Mouse (Mus musculus): ENCODE results near the gene Eml1. TPM values are rescaled to one million over a fixed set of nuclear protein-coding genes. Genes with fewer than 3 reads are reported as not detected.

The Eml1 gene
- total RNA-seq (2022), result 10 to 100 TPM; 43.0 to 51.1 (median 47.0) TPM

GRCm38 (mm10) chr12:108370596-108371428 is at the start of gene Eml1:
Gene Eml1, plus strand, starts transcription at chr12:108370957.
- DNase-seq (ENCODE audit: low spot score in 2 of 2), result no peak

GRCm38 (mm10) chr12:108326401-108326800 is 44.4 kb upstream of the Eml1 start:
- peak; percentile 34 to 52 for DNase-seq (ENCODE audit: low spot score in 2 of 2)

- DNase-seq (ENCODE audit: low spot score in 2 of 2), result peak; percentile 79 to 89
Measured at GRCm38 (mm10) chr12:108327889-108328491, 42.8 kb upstream of the Eml1 start.

GRCm38 (mm10) chr12:108333056-108333455 is 37.7 kb upstream of the Eml1 start:
- DNase-seq (ENCODE audit: low spot score in 2 of 2), result peak; percentile 83 to 85

- DNase-seq (ENCODE audit: low spot score in 2 of 2), result no peak
Measured at GRCm38 (mm10) chr12:108333481-108333882, 37.3 kb upstream of the Eml1 start.

GRCm38 (mm10) chr12:108333895-108334445 is 36.8 kb upstream of the Eml1 start, which contains the start of gene Cyp46a1:
Gene Cyp46a1, plus strand, starts transcription at chr12:108334381.
- DNase-seq (ENCODE audit: low spot score in 2 of 2), result peak; percentile 100

- peak in 1 of 2 experiments; percentile 40 for DNase-seq (ENCODE audit: low spot score in 2 of 2)
Measured at GRCm38 (mm10) chr12:108334529-108334928, 36.2 kb upstream of the Eml1 start.

GRCm38 (mm10) chr12:108338572-108339190 is 32.1 kb upstream of the Eml1 start:
- no peak for DNase-seq (ENCODE audit: low spot score in 2 of 2)

GRCm38 (mm10) chr12:108348151-108348550 is 22.6 kb upstream of the Eml1 start:
- DNase-seq (ENCODE audit: low spot score in 2 of 2), result no peak

GRCm38 (mm10) chr12:108349026-108349425 is 21.7 kb upstream of the Eml1 start:
- peak; percentile 36 to 57 for DNase-seq (ENCODE audit: low spot score in 2 of 2)

GRCm38 (mm10) chr12:108350931-108351330 is 19.8 kb upstream of the Eml1 start:
- no peak for DNase-seq (ENCODE audit: low spot score in 2 of 2)

GRCm38 (mm10) chr12:108352371-108353136 is 18.2 kb upstream of the Eml1 start:
- no peak for DNase-seq (ENCODE audit: low spot score in 2 of 2)

GRCm38 (mm10) chr12:108354284-108354683 is 16.5 kb upstream of the Eml1 start:
- no peak for DNase-seq (ENCODE audit: low spot score in 2 of 2)

GRCm38 (mm10) chr12:108355271-108355670 is 15.5 kb upstream of the Eml1 start:
- DNase-seq (ENCODE audit: low spot score in 2 of 2), result no peak

GRCm38 (mm10) chr12:108355986-108356385 is 14.8 kb upstream of the Eml1 start:
- no peak for DNase-seq (ENCODE audit: low spot score in 2 of 2)

GRCm38 (mm10) chr12:108363796-108364195 is 7.0 kb upstream of the Eml1 start:
- DNase-seq (ENCODE audit: low spot score in 2 of 2), result peak; percentile 73 to 89

- no peak for DNase-seq (ENCODE audit: low spot score in 2 of 2)
Measured at GRCm38 (mm10) chr12:108365340-108365739, 5.4 kb upstream of the Eml1 start.

- DNase-seq (ENCODE audit: low spot score in 2 of 2), result no peak
Measured at GRCm38 (mm10) chr12:108365868-108366267, 4.9 kb upstream of the Eml1 start.

GRCm38 (mm10) chr12:108367909-108368308 is 2.8 kb upstream of the Eml1 start:
- DNase-seq (ENCODE audit: low spot score in 2 of 2), result no peak

- DNase-seq (ENCODE audit: low spot score in 2 of 2), result no peak
Measured at GRCm38 (mm10) chr12:108368921-108369320, 1.8 kb upstream of the Eml1 start.

- no peak for DNase-seq (ENCODE audit: low spot score in 2 of 2)
Measured at GRCm38 (mm10) chr12:108371429-108371765, 640 bp downstream of the Eml1 start.
